Mouse (Mus musculus): ENCODE measurements around the gene Slc2a1.

GRCm38 (mm10) chr4:119098216-119099210 is 10.0 kb upstream of the Slc2a1 start:
- TF ChIP-seq EP300 (IDR thresholded peaks at IDR 0.05; ENCODE audit: low read depth), result no peak
- no peak for TF ChIP-seq CTCF (IDR thresholded peaks at IDR 0.05; ENCODE audit: low read depth)

Data from liver, postnatal 0 days (tissue).